Comparison of ENCODE assay signal across 9 mouse cellular contexts in the genomic region with DNA sequence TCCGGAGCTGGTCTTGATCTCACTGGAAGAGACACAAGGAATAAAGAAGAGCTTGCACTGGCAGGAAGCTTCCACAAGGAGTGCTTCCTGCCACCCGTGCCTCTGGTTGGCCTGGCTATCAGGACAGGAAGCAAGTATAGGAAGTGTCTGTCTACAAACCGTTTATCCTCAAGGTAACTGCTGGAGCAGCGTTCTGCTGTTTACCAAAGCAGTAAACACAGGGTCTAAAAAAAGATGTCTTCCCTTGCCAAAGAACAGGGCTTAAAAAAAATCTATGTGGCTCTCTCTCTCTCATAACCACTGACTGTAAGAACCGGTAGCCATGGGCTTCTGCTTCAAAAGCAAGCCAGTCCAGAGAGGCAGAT.
DNase-seq lines count a peak whose midpoint lies in the region.
"Had no signal": no experiment of that assay in that cellular context is flagged by ENCODE, and none has a peak within 500 bp of the region (broad histone marks: within the 10 kb centered on the region; RNA-seq: fewer than 3 reads in every experiment).

No protein-coding gene starts in this region.

- no peak for DNase-seq in heart, embryonic 10.5 days (ENCODE audit: low spot score)
- DNase-seq in heart, adult 8-10 months (ENCODE audit: low spot score): no peak
- DNase-seq in ZHBTc4 (ENCODE audit: low read depth, low spot score) (peak; percentile 2), MN1 (ENCODE audit: low spot score) (no peak)
- peak; percentile 56 for DNase-seq in kidney, adult 9 months
- DNase-seq in lung, postnatal 25 days (ENCODE audit: low spot score): peak; percentile 77
- no peak for DNase-seq in layer of hippocampus, adult 9-11 months
- DNase-seq in neural tube, embryonic 10.5 days (ENCODE audit: extremely low spot score, low spot score): no peak

- 60% methylated on average over 5 of the region's 5 CpGs for WGBS in heart, embryonic 10.5 days

- no peaks in the 10 kb centered on the region for H3K9me3 ChIP-seq in heart, embryonic 10.5 days
- H3K9me3 ChIP-seq: limb, embryonic 15.5 days had no signal

- peaks cover 30% of the 10 kb centered on the region for H3K4me1 ChIP-seq in heart, embryonic 10.5 days

- no peaks in the 10 kb centered on the region for H3K27me3 ChIP-seq in heart, embryonic 10.5 days (ENCODE audit: insufficient read depth, poor library complexity, severe bottlenecking)
- H3K27me3 ChIP-seq: limb, embryonic 15.5 days had no signal

- no peaks in the 10 kb centered on the region for H3K36me3 ChIP-seq in heart, embryonic 10.5 days
- H3K36me3 ChIP-seq: limb, embryonic 15.5 days had no signal

- H3K4me3 ChIP-seq in heart, embryonic 10.5 days: no peak overlapping the region
- H3K4me3 ChIP-seq: limb, embryonic 15.5 days had no signal

- peak overlapping the region; percentile 42; the same call in 1 of the 2 replicates for H3K27ac ChIP-seq in heart, embryonic 10.5 days
- H3K27ac ChIP-seq: limb, embryonic 15.5 days had no signal

Comparison
In these comparisons a context has a peak if more than half of its experiments do, and no peak if none do; other contexts are left out.
1. DNase-seq: peak in ZHBTc4 (single experiment), kidney, adult 9 months (single experiment) and lung, postnatal 25 days (single experiment); none in heart, embryonic 10.5 days (single experiment), heart, adult 8-10 months (single experiment), layer of hippocampus, adult 9-11 months (single experiment), MN1 (single experiment) and neural tube, embryonic 10.5 days (single experiment).